Mouse (Mus musculus): Measurements from ENCODE around the gene Pde4c. TPM values are rescaled to one million over a fixed set of nuclear protein-coding genes. Genes with fewer than 3 reads are reported as not detected.

Pde4c gene
- total and polyA plus RNA-seq, 3 experiments: 0.65 to 3.0 TPM; not detected in 1

GRCm38 (mm10) chr8:70738211-70738610, 14.7 kb downstream of the Pde4c start:
- no peak overlapping the region for H3K27ac ChIP-seq (ENCODE audit: control insufficient read depth, low read depth, low read length)
- H3K27me3 ChIP-seq (ENCODE audit: control insufficient read depth in 1 of 2, insufficient read depth in 2 of 2, low read length in 2 of 2): peaks cover 0 to 3% of the 10 kb centered on the region in 2 experiments; a peak in 3 of 4 replicates
- H3K4me3 ChIP-seq (ENCODE audit: control insufficient read depth in 1 of 2, insufficient read depth in 1 of 2, low read depth in 2 of 2, low read length in 2 of 2): no peak overlapping the region
- H3K9ac ChIP-seq (ENCODE audit: control insufficient read depth, low read depth, low read length, poor library complexity, severe bottlenecking): no peak overlapping the region
- no peaks in the 10 kb centered on the region for H3K36me3 ChIP-seq (ENCODE audit: control insufficient read depth in 1 of 2, insufficient read depth in 2 of 2, low read length in 2 of 2)
- no peaks in the 10 kb centered on the region for H3K9me3 ChIP-seq (replicated peaks; ENCODE audit: insufficient read depth, low read length)
- TF ChIP-seq SIN3A (IDR thresholded peaks at IDR 0.05; ENCODE audit: low read length) (no peak), RAD21 (IDR thresholded peaks at IDR 0.05; ENCODE audit: low read depth, low read length) (no peak), MYB (IDR thresholded peaks at IDR 0.05; ENCODE audit: low read depth, low read length) (no peak), ZNF384 (IDR thresholded peaks at IDR 0.05; ENCODE audit: low read depth, low read length) (no peak), CTCF (IDR thresholded peaks at IDR 0.05 in 2 of 3, conservative IDR thresholded peaks at IDR 0.05 in 1 of 3; ENCODE audit: control insufficient read depth in 1 of 3, insufficient read depth in 1 of 3, low read depth in 2 of 3, low read length in 3 of 3, poor library complexity in 1 of 3, severe bottlenecking in 1 of 3) (no peak), ELF1 (IDR thresholded peaks at IDR 0.05; ENCODE audit: low read depth, low read length) (no peak), CHD1 (IDR thresholded peaks at IDR 0.05; ENCODE audit: low read depth, low read length) (no peak)
- H3K79me2 ChIP-seq (ENCODE audit: control insufficient read depth, insufficient read depth, low read length, poor library complexity): no peaks in the 10 kb centered on the region
- H3K4me1 ChIP-seq (ENCODE audit: control insufficient read depth in 1 of 2, insufficient read depth in 2 of 2, low read length in 2 of 2): no peaks in the 10 kb centered on the region
- DNase-seq (ENCODE audit: low read depth, low spot score): no peak

DNA sequence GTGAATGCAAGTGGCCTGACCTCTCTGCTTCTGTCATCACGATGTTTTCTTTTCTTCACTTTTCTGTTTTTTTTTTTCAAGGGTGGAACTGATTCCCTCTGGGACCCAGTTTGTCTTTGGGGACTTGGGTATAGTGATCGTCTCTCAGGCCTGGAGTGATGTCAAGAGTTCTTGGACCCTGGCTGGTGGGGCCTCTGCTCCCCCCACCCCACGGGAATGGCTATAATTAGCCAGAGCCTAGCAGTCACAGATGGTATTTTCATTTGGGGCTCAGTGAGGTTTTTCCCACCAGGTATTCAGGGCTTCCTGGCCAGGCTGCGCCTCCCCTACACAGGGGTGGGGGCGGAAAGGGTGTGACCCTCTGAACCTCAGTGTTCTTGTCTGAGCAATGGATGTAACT, 18.1 kb downstream of the Pde4c start:
- no peak for TF ChIP-seq MXI1 (IDR thresholded peaks at IDR 0.05; ENCODE audit: low read depth, low read length)
- no peak for TF ChIP-seq GATA1 (IDR thresholded peaks at IDR 0.05; ENCODE audit: low read depth, low read length)
- TF ChIP-seq ZKSCAN1 (IDR thresholded peaks at IDR 0.05; ENCODE audit: low read depth, low read length): no peak
- TF ChIP-seq BHLHE40 (IDR thresholded peaks at IDR 0.05; ENCODE audit: borderline replicate concordance, low read depth, low read length): no peak
- TF ChIP-seq MEF2A (IDR thresholded peaks at IDR 0.05; ENCODE audit: extremely low read depth, insufficient replicate concordance, low read depth, low read length, poor library complexity, severe bottlenecking): no peak
- TF ChIP-seq SMC3 (IDR thresholded peaks at IDR 0.05; ENCODE audit: low read depth, low read length): no peak
- no peak for TF ChIP-seq POLR2A (IDR thresholded peaks at IDR 0.05; ENCODE audit: control insufficient read depth in 1 of 2, insufficient read depth in 1 of 2, low read depth in 1 of 2, low read length in 2 of 2, poor library complexity in 1 of 2)
- TF ChIP-seq NRF1 (IDR thresholded peaks at IDR 0.05; ENCODE audit: insufficient read depth, low read depth, low read length, poor library complexity, severe bottlenecking): no peak
- no peak for TF ChIP-seq SIN3A (IDR thresholded peaks at IDR 0.05; ENCODE audit: low read length)
- no peak for TF ChIP-seq ZC3H11A (IDR thresholded peaks at IDR 0.05; ENCODE audit: low read depth, low read length)
- no peak for TF ChIP-seq MAZ (IDR thresholded peaks at IDR 0.05; ENCODE audit: low read depth, low read length)
- no peak for TF ChIP-seq RCOR1 (IDR thresholded peaks at IDR 0.05; ENCODE audit: low read depth, low read length)
- no peak for TF ChIP-seq TCF12 (IDR thresholded peaks at IDR 0.05; ENCODE audit: low read depth, low read length)
- H3K9ac ChIP-seq (ENCODE audit: control insufficient read depth, low read depth, low read length, poor library complexity, severe bottlenecking): no peak overlapping the region
- peaks cover 0 to 1% of the 10 kb centered on the region in 2 experiments; a peak in 2 of 4 replicates for H3K27me3 ChIP-seq (ENCODE audit: control insufficient read depth in 1 of 2, insufficient read depth in 2 of 2, low read length in 2 of 2)
- no peak overlapping the region for H3K4me3 ChIP-seq (ENCODE audit: control insufficient read depth in 1 of 2, insufficient read depth in 1 of 2, low read depth in 2 of 2, low read length in 2 of 2)
- no peaks in the 10 kb centered on the region for H3K9me3 ChIP-seq (replicated peaks; ENCODE audit: insufficient read depth, low read length)
- DNase-seq (ENCODE audit: low read depth, low spot score): no peak
- no peaks in the 10 kb centered on the region for H3K79me2 ChIP-seq (ENCODE audit: control insufficient read depth, insufficient read depth, low read length, poor library complexity)
- no peak overlapping the region for H3K27ac ChIP-seq (ENCODE audit: control insufficient read depth, low read depth, low read length)
- no peaks in the 10 kb centered on the region for H3K36me3 ChIP-seq (ENCODE audit: control insufficient read depth in 1 of 2, insufficient read depth in 2 of 2, low read length in 2 of 2)
- no peaks in the 10 kb centered on the region for H3K4me1 ChIP-seq (ENCODE audit: control insufficient read depth in 1 of 2, insufficient read depth in 2 of 2, low read length in 2 of 2)
